Mouse (Mus musculus): Measurements from ENCODE around the gene Tmem251. TPM values are rescaled to one million over a fixed set of nuclear protein-coding genes. Genes with fewer than 3 reads are reported as not detected.

Gene Tmem251
- total RNA-seq, 2 experiments from 2014 or later = 4.9 to 5.1 TPM

DNA sequence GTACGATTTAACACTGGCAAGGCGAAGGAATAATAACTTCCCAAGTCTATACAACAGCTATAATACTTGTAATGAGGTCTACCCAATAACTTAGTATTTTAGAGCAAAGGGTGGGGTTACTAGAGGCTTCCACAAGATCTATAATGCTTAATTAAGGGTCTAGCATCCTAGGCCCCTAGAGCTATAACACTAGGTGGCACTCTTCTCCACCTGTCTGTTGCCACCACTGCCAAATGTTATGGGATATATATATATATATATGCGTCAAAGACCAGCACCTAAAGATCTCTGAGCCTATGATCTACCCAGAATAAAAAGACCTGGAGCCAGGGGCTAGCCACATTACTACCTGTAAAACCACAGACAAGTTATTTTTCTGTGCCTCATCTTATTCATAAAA lies 3.3 kb upstream of the Tmem251 start:
- DNase-seq (ENCODE audit: low spot score in 2 of 2) = no peak
- intact Hi-C loops (cut with DNase I) = no loop called here

DNA sequence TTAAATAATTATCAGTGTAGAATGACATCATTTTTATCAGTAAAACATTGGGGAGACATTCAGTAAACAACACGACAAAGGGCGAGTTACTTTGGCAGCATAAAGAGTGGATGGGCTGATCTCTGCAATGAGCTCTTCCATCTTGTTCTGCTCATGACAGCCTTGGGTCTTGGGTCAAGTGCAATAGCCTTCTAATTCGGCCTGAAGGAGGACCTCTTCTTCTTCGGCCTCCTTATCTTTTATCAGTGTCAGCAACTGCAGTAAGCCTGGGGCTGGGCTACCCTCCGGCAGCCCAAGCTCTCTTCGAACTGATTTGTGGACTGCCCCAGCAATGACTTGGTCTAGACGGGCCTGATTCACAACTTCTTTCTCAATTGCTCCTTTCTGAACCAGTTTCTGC lies 1.5 kb upstream of the Tmem251 start:
- DNase-seq (ENCODE audit: low spot score in 2 of 2) = no peak
- intact Hi-C loops (cut with DNase I) = no loop called here

DNA sequence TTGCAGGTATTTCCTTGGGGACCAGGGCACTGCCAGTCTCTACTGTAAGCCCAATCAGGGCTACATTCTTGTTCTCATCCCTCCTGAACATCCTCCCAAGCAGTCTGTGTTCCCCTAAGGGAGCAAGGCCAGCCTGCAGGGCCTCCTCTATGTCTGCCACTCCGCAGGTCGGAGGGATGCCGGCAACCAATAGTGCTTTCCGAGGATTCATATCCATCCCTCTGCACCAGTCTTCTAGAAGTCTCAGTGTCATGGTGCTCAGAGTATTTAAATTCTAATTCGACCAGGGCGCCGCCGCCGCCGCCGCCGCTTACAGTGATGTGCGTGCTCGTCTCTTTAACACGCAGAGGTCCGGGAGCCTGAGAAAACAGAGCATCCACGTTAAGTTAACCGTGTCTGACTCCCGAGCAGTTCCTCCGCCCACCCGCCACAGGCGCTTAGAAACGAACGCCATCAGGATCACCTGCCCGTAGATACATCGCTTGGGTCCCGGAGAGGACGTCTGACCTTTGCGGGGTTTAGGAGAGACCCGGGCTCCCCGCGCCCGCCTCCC lies 450 bp upstream of the Tmem251 start:
- peak; percentile 37 for DNase-seq (ENCODE audit: low spot score in 2 of 2)
- intact Hi-C loops (cut with DNase I) = no loop called here

DNA sequence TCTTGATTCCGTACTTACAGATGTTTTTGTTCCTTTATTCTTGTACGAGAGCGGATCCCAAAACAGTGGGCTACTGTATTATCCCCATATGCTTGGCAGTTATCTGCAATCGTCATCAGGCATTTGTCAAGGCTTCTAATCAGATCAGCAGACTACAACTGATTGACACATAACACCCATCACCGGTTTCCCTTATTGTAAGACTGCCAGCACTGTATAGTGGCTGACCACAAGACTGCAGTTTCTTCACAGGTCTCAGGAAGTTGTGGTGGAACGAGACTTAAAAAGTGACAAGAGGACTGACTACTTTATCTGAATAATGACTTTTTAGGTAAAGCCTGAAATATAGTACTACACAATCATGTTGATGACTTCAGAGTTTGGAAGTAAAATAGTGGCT lies 1.3 kb downstream of the Tmem251 start:
- intact Hi-C loops (cut with DNase I) = no loop called here

DNA sequence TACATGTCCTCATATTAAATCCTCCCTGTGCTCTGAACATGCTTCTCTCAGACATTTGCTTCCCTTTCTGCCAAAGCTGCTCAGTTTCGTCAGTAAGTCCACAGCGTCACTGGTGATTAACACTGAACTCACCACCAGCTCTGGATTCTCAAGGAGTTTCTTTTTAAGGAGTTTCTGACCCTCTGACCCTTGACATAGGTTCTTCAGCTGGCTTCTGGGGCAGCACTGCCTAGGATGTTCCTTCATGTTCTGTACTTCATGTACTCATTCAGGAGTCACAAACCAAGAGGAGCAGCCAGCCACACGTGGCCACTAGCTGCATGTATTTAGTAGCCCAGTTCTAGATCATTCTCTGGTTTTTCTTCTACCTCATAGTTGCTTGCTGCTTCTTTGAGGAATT lies 4.7 kb downstream of the Tmem251 start:
- intact Hi-C loops (cut with DNase I) = no loop called here
- no peak for DNase-seq (ENCODE audit: low spot score in 2 of 2)

More for the DNA sequence above, 1.3 kb downstream of the Tmem251 start:
- no peak for DNase-seq (ENCODE audit: low spot score in 2 of 2)

DNA sequence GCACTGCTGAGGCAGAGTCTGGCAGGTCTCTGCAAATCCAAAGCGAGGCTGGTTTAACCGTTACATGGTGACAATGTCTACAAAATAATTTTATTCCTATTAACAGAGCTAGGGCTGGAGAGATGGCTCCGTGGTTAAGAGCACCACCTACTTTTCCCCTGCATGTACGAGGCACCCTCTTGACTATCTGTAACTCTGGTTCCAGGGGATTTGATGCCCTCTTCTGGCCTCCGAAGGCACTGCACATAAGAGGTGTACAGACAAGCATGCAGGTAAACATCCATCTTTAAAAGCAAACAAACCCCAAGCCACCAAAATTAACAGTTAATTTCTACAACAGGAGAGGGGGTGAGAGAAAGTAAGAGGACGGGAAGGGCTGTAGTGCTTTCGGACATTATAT lies 12.7 kb downstream of the Tmem251 start:
- peak in 1 of 2 experiments; percentile 36 for DNase-seq (ENCODE audit: low spot score in 2 of 2)
- intact Hi-C loops (cut with DNase I) = no loop called here

DNA sequence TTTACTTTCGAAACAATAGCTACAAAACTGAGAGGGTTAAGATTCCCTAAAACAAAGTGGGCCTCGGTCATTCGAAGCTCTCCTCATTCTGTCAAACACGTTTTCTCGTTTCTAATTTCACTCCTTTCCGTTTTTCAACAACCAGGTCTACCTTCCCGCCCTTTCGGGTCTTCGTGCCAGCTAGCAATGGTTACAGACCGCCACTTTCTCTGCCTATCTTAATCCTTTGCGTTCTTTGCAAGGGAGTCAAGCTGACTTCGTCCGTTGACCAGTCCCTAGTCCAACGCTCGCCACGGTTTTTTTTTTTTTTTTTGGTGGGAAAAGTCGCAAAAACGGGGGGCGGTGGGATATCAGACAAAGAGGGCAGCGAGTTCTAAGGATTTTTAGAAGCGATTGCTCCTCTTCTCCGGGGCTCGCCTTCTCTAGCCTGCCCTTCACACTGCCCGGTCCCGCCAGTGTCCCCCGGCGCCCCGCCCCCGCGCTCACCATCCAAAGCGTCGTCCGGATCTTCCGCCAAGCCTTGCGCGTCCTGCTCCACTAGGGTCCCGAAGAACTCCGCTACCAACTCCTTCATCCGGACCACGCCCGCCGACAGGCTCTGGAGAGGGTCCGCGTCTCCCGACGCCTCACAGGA lies 13.6 kb downstream of the Tmem251 start:
- intact Hi-C loops (cut with DNase I) = no loop called here
- DNase-seq (ENCODE audit: low spot score in 2 of 2) = no peak

DNA sequence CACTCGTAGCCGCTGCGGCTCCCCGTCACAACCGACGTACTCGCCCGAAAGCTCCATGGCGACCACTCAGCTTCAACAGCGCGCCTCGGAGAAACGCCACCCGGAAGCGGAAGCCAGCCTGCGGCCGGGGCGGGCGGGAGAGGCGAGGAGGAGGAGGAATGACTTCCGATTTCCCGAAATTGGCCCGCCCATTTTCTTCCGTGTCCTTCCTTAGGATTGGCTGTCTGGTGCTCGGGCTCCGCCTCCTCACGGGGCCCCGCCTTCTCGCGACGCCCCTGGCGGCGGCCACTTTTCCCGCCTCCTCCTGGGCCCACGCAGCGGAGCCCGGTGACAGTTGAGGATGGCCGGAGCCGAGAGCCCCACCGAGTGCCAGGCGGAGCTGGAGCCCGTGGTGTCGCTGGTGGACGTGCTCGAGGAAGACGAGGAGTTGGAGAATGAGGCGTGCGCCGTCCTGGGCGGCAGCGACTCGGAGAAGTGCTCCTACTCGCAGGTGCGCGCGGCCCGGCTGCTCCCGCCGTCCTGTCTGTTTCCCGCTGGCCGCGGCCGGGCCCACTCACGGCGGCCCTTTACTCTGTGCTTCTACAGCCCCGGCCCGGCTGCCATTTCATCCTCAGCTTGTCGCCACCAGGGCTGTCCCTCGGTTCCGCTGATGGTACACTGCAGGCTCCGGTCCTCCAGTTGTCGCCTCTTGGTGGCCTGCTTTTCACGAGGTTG lies 14.3 kb downstream of the Tmem251 start, which contains the start of the genes Gm28051, Gon7 and Ubr7:
TSS of gene Gm28051 (minus strand) at position 77 of the 714 bp plus-strand sequence.
TSS of gene Gon7 (minus strand) at position 115 of the 714 bp plus-strand sequence.
TSS of gene Ubr7 (plus strand) at position 279 of the 714 bp plus-strand sequence.
- intact Hi-C loops (cut with DNase I) = no loop called here
- peak; percentile 97 to 98 for DNase-seq (ENCODE audit: low spot score in 2 of 2)

DNA sequence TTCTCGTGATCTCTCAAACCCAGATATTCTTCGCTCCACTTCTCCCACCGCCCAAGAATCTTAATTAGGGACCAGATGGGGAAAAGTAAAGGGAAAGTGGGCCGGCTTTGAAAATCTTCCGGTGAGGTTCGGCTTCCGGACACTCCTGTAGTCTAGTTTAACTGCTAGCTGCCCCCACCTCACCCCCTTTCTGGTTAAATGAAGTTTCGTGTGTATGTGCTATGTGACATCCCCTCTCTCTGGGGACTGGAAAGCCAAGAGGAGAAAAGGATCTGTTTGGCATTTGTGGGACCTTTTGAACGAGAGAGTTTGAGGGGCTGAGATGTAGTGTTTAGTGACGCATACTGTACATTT lies 14.8 kb downstream of the Tmem251 start, which contains the start of gene Gm20604:
TSS of gene Gm20604 (minus strand) at position 270 of the 354 bp plus-strand sequence.
- intact Hi-C loops (cut with DNase I) = no loop called here
- no peak for DNase-seq (ENCODE audit: low spot score in 2 of 2)

DNA sequence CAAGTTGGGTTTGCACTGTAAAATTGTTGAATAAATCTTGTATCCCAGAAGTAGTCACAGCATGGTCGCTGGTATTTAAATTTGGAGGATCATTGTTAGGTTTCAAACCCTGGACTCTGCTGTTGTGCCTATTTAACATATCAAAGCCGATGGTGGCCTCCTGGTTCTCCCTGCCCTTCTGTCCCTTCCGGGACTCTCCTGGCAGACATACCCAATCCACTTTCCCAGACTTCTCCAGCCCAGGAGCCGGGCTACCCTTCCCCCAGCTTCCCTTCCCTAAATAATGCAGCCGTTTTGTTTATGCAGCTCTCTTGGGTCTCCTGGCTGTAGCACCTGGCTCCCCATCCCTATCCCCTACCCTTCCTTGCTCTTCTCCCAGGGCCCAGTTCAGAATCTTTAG lies 15.4 kb downstream of the Tmem251 start:
- no peak for DNase-seq (ENCODE audit: low spot score in 2 of 2)
- intact Hi-C loops (cut with DNase I) = no loop called here

DNA sequence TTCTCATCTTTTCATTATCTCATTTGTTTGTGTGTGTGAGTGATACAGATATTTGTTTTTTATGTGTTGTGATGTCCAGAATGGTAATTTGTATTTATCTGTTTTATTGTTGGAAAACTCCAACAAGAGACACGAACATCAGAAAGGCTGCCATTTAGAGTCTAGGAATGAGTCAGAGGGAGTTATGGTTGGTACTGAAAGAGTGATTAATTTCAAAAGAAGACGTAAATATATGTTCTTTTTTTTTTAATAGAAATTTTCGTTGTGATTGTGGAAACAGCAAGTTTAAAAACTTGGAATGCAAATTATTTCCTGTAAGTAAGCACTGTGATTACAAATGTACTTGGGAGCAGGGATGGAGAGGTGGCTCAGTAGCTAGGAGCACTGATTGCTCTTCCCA lies 18.1 kb downstream of the Tmem251 start:
- DNase-seq (ENCODE audit: low spot score in 2 of 2) = no peak
- intact Hi-C loops (cut with DNase I) = no loop called here

DNA sequence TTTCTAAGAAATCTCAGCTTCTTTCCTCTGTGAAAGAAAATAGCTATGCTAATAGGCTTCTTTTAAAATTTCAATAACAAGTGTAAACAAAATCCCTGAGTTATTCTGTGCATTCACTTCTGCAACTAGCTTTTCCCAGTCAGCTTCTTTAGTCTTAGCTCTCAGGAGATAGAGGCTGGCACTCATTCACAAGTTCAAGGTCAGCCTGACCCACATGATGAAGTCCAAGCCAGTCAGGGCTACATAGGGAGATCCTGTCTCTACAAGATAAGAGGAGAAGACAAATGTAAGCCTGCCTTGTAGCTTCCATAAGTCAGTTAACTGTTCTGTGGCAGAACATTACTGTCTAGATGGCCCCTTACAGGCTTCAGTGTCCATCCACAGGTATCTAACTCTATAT lies 20.1 kb downstream of the Tmem251 start:
- intact Hi-C loops (cut with DNase I) = no loop called here
- no peak for DNase-seq (ENCODE audit: low spot score in 2 of 2)

DNA sequence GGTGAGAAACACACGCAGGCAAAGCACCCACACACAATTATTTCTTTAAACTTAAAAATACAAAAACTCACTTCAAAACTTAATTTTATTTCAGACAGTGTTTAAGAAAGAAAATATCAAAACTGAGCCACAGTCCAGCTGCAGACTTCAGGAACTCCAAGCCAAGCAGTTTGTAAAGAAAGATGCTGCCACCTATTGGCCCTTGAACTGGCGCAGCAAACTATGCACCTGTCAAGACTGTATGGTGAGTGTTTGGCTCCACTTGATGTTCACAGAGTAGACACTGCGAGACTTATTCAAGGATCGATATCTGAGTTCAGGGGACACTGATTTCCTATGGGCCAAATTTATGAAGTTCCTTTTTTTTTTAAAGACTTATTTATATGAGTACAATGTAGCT lies 25.4 kb downstream of the Tmem251 start:
- no peak for DNase-seq (ENCODE audit: low spot score in 2 of 2)
- intact Hi-C loops (cut with DNase I) = no loop called here

DNA sequence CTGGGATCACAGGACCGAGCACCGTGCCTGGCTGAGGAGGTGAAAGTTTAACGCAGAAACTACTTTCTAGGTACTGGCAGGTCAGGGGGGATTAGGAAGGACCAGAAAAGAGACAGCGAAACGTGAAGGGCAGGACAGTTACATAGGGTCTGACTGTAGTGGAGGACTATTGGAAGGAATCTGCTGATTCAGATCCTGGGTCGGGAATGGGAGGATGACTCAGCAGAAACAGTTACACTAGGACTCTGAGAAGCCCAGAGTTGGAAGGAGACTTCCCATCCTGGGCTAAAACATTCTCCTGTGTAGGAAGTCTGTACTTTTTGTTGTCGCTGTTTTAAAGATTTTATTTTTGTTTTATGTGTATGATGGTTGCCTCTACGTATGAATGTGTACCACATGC lies 28.0 kb downstream of the Tmem251 start:
- DNase-seq (ENCODE audit: low spot score in 2 of 2) = no peak
- intact Hi-C loops (cut with DNase I) = no loop called here

DNA sequence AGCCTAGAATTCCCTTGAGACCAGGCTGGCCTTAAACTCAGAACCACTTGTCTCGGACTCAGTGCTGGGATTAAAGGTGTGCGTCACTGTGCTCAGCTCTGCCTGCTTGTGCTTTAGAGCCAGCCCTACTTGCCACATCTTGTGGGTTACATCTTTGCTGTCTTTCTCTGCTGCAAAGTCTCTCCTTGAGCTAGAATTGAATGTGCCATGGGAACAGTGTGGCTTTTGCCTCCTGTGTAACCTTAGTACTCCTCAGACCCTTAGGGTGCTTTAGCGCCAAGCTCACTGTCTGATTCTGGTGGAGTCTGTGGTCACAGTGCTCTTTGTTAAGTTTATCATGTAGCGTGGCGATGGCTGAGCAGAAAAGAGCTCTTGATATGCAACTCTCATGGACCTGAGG lies 29.1 kb downstream of the Tmem251 start:
- intact Hi-C loops (cut with DNase I) = no loop called here
- DNase-seq (ENCODE audit: low spot score in 2 of 2) = no peak

DNA sequence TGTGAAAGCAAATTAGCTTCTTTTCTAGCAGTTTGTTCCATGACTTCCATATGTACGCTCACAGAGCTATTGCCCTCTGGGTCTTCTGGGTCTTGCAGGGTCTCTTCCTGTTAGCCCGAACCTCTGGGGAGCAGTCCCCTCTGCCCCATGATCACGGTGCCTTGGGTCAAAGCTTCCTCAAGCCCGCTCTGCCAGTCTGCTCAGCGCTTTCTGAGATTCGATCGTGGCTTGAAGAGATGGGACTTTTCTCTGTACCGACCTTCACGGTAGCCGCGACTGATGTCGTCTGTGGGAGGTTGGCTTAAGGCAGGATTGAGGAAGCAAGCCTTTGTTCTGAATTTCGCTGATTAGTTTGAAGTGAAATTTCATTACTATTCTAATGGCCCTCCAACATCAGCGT lies 32.5 kb downstream of the Tmem251 start:
- no peak for DNase-seq (ENCODE audit: low spot score in 2 of 2)
- intact Hi-C loops (cut with DNase I) = no loop called here

DNA sequence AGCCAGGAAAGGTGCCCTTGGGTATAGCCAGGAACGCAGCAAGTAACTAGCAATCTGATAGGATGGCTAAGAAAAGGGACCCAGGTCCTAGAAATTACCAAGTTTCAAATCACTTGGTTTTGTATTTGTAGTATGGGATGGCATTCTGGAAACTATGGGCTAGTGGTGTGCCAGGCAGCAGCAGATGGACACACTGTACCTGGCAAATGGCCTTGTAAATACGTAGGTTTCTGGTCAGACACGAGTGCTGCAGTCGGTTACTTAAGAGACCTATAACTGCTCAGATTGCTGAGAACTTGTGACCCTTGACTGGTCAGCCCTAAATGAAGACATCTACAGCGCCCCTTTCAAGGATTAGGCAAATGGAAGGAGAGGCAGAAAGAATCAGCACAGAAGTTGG lies 34.6 kb downstream of the Tmem251 start:
- intact Hi-C loops (cut with DNase I) = no loop called here
- DNase-seq (ENCODE audit: low spot score in 2 of 2) = no peak

DNA sequence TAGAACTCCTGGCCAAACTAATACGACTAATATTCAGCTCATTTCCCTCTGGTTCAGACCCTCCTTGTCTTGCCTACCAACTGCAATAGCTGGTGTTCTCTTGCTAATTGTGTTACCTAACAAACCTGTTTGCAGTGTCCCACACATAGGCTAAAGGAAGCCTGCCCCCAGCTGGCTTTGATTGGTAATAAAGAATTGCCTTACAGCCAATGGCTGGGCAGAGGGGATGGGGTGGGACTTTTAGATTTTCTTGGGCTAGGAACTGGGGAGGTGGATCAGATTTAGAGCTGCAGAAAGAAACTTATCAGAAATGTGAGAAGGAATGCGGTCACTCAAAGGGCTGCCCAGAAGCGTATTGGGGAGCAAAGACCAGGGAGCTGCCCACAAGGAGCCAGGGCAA lies 35.9 kb downstream of the Tmem251 start:
- no peak for DNase-seq (ENCODE audit: low spot score in 2 of 2)
- intact Hi-C loops (cut with DNase I) = no loop called here

DNA sequence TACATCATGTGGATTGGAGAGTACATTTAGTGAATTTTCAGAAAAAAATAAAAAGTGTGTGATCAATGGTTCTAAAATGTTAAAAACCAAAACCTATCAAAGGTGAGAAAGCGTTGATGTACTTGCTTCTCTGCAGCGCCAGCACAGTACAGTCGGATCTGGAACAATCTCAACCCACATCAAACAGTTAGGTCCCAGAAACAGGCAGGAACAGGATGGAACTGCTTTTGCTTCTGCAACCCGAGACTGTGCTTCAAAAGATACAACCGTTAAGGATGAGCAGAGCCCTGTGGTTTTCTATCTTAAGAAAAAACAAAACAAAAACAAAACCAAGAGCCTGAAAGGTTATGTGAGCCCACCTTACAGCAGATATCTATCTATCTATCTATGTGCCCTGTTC lies 39.3 kb downstream of the Tmem251 start:
- DNase-seq (ENCODE audit: low spot score in 2 of 2) = no peak
- intact Hi-C loops (cut with DNase I) = loop anchor here (10.0 kb wide), 1 partner anchor 282 kb away; no protein-coding TSS in a partner anchor

DNA sequence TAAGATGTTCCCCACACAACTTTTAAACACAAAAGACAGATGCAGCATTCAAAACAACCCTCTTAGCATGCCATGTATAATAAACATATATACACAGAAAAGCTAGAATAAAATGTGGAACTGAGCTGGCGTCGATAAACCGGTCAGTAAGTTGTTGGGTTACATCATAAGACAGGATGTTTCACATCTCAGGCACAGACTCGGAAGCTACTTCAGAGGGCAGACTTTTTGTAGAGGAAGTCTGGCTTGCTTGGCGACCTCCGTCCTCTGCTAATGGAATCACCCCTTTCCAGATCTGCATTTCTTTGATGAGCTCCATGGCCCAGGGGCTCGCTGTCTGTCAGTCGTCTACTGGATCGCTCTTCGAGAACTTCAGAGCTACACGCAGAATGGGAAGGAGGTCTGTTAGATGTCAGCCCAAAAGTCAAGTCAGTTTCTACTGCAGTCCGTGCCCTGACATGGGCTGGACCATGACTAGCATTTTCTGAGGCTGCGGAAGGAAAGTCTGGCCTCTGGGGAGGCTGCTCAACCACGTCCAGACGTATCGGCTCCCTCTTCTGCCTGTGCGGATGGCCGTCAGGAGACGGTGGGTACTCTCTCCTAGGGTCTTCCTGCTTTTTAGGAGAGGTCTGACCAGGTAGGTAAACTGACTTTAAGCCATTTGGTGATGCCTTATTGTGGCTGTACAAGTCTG lies 41.5 kb downstream of the Tmem251 start:
- no peak for DNase-seq (ENCODE audit: low spot score in 2 of 2)
- intact Hi-C loops (cut with DNase I) = loop anchor here (10.0 kb wide), 1 partner anchor 280 kb away; no protein-coding TSS in a partner anchor
